Mouse (Mus musculus) monocyte, adult 5-6 weeks (primary cell): ENCODE measurements around the gene Sulf2. TPM values are rescaled to one million over a fixed set of nuclear protein-coding genes. Genes with fewer than 3 reads are reported as not detected.
"Not testable (repeated sequence)": the region's sequence is repeated elsewhere in the genome, so short reads cannot be mapped to it uniquely, and the experiment has no call there.

Source experiments
- ATAC-seq: fragments of 153-309, 156-312 bp; replicated peaks from 2 replicates; pipeline ENCODE4 v1.8.0; 2017; ENCODE audit warnings: mild to moderate bottlenecking; ENCODE audit not compliant: low TSS enrichment, insufficient number of reproducible peaks, severe bottlenecking, poor library complexity, low FRiP score
- total RNA-seq: library from RNA; stranded (forward); fragments of 200-1000, 200-491, 200-594 nt; gene quantifications from 3 replicates; pipeline ENCODE4 v1.2.3, GENCODE M21; 2017

The Sulf2 gene
- total RNA-seq: 20.9 to 75.7 TPM (median 27.3 TPM) in 3 replicates

DNA sequence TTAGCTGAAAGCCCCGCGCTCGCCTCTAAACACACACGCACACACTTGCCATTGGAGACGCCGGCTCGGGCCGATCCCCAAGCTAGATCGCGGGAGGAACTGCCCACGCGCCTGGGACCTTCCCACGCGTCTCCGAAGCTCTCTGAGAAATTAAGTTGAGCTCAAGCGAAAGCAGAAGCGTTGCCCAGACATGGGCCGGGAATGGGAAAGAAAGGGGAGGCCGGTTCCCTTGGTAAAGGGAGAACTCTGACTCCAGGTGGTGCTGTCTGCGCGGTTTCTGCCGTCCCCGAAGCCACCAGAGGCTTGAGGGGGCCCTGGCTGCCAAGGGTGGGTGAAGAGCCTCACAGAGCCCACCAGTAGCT is at the start of gene Sulf2:
Gene Sulf2 (minus strand): TSS at position 210 of the 362 bp plus-strand sequence.
- ATAC-seq: peak; percentile 68

DNA sequence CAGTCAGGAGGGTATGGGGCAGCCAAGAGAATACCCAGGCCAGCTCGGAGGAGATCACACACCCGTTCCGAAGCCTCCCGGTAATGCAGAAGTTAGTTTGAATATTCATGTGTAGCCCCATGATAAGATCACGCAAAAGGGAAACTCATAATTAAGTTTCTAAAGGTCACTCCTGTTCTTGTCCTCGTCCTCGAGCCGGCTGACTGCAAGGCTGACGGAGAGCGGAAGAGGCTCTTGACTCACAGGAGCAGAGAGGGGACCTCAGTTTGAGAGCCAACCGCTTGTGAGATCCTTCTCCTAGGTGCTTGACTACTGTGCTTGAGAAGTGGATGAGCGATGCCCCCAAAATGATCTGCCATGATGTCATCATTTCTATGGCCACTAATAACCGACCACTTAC is 48.7 kb upstream of the Sulf2 start:
- ATAC-seq: peak; percentile 87

DNA sequence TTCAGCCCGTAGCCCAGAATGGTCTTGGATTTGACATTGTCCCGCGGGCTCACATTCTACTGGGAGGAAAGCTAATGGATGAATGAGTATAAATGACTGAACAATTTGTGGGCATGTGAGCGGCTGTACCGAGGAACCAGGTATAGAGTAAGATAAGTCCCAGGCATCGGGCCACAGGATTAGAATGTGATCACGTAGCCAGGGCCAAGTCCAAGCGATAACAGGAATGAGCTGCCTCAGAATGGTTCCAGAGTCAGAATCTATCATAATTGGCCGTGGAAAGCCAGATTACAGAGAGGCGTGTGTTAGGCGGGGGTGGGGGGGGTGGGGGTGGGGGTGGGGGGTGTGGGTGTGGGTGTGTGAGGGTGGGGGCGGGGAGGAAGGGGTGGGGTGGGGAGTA is 48.2 kb upstream of the Sulf2 start:
- no peak for ATAC-seq

DNA sequence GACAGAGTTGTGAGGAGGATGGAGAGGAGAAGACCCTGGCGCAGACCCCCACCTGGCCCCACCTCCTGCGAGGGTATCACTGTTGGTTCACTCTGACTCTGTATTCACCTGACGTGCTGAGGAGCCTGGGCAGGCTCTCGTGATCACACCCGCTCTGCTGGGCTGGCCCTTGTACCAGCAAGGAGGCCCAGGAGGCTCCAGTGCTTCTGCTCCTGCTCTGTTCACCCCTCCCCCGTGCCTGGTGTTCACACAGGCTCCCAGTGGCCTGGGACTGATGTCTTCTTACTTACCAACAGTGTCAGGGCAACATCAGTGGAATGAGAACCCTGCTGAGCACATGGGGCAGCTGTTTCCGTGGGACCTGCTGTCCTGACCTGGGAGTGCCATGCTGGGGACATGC is 42.5 kb upstream of the Sulf2 start:
- ATAC-seq: no peak

DNA sequence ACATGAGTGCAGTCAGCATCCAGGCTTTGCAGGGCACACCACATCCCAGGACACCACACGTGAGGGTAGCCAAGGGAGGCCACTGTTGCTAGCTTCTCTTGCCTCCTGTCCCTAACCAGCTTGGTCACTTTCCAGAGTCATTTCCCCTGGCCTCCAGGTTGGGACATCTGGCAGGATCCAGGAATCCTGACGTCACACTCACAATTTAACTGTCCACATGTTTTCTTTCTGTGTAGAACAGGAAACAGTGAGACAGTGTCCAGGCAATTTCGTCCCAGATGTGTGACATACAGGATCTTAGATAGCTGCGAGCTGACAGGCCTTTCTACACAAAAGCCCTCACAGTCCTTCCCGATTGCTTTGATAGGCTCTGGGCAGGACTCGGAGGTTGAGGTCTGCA is 41.6 kb upstream of the Sulf2 start:
- no peak for ATAC-seq

DNA sequence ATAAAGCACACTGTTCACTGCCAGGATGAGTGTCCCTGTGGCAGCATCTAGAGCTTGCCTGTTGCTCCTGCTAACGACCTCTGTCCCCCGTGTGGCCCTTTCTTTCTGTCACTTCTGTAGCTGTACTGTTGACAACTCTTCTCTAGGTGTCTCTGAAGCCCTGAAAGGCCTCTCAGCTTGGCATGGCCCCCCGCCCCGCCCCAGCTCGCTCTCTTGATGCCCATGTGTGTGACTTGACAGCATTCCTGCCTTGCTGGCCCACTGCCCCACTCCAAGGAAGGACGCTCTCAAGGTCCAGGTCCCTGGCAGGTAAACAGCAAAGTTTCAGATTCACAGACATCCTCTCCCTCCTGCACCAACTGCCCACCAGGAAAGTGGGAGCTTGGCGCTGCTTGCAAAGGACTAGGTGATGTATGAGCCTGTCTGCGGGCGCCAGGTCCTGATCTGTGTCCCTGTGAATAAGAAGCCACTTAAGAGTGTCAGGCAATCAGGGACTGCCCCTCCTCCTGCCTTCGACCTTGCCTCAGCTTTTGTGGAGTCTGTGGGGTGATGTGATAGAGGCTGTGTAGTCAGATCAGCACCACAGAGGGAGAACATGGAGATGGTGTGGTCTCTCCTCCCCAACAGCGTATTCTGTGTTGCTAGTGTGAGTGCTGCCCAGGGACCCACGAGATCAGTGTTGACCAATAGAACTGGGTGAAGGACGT is 40.8 kb upstream of the Sulf2 start:
- no peak for ATAC-seq

DNA sequence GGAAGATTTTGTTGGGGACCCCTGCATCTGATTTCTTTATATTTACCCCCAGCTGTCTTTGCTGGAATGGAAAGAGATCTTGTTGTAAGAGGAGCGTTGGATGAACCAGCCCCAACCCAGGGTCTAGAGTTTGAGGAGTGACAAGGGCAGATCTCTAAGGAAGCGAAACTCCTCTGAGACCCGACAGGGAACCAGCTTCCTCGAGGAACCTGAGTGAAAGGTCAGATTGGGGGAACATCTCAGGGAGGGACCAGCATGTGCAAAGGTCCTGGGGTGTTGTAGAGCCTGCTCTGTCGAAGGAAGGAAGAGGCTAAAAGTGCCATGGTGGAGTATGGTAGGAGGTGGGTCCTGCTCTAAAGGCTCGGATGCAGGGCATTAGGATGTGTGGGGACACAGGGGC is 39.6 kb upstream of the Sulf2 start:
- ATAC-seq: peak; percentile 83

DNA sequence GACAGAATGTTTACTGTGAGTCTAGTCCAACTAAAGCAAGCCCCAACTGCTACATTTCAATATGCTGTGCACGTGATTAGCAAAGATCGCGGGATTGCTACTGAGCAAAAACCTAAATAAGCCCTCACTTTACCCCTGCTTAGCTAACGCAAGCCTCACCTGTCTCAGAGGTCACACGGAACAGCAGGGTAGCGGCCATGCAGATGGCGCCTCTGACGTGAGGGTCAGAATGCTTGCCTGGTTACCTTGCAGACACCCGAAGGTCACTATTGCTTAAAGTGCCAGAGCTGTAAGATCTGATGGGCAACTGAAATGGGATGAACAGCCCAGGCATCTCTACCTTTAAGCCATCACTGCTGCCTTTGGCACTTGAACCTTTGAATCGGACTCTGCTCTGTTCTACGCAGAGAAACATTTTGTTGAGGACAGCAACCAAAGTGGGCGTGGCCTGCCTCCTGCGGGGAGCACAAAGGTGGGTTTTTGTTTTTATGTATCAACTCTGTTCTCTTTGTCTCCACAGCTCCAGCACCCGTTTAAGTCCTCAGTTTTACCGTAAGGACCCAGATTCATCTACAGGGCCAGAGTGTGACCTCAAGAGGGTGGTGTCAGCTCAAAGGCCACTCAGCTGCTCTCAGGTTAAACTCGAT is 38.8 kb upstream of the Sulf2 start:
- no peak for ATAC-seq

DNA sequence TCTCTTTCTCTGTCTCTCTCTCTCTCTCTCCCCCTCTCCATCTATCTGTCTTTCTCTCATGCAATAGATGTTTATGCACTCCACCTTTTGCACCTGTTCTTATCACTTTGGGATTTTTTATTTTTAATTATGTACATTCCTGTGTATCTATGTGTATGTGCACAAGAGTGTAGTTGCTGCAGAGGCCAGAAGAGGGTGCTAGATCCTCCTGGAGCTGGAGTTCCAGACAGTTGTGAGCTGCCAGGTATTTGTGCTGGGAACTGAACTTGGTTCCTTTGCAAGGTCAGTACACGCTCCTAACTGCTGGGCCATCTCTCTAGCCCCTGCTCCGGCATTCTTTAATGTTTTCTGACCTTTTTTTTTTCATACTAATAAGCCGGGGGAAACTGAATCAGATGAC is 38.0 kb upstream of the Sulf2 start:
- no peak for ATAC-seq

DNA sequence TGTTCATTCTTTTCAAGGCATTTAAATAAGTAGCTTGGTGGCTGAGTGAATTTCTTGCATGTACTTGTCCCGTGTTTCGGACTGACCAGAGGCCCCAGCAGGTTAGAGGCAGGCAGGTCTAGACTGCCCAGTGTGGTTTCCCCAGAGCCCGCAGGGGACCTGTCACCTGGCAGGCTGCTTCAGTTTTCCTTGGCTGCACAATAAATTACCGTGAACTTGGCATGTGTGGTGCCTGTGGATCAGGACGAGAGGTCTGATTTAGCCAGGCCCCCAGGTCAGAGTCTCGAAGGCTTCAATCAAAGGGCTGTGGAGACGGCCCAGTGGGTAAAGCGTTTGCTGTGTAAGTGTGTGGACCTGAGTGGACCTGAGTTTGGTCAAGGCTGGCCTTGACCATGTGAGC is 35.4 kb upstream of the Sulf2 start:
- no peak for ATAC-seq

DNA sequence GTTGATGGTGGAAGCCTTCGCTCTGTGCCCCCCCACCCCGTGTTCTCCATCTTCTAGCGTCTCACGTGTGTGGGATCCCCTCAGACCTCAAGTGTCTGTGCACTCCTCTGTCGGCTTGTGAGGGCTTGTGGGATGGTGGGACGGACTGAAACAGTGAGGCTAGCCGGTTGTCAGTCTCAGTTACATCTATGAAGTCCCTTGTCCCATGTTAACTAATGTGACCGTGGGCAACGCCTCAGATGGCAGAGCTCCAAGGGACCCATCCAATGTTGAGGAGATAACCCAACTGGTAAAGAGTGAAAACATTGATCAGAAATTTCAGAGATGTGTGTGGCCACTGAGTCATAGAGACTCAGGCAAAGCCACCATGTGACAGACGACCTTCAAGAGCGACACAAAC is 33.7 kb upstream of the Sulf2 start:
- no peak for ATAC-seq

DNA sequence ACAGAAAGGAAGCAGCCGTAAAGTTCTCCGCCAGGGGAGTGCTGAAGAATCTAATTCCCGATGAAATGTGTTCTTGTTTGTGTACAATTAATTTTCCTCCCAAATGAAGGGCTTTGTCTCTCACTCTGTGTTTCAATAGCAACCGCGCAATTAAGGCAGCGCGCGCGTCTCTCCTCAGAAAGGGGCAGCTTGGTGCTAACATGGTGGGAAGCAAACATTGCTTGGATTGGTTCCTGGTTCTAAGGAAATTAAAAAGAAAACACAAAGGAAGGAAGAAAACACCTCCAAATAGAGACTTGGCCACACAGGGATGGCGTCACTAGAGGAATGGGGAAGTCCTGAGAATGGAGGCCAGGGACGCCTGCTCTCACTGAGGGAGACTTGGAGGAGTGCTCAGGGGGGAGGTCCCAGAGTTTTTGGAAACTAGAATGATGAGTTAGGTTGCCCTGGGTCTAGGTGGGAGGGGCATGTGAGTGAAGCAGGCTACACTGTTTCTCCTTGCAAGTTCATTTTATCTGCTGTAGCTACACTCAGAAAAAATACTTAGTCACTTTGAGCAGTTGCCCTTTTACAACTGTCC is 32.5 kb upstream of the Sulf2 start:
- peak; percentile 64 for ATAC-seq

DNA sequence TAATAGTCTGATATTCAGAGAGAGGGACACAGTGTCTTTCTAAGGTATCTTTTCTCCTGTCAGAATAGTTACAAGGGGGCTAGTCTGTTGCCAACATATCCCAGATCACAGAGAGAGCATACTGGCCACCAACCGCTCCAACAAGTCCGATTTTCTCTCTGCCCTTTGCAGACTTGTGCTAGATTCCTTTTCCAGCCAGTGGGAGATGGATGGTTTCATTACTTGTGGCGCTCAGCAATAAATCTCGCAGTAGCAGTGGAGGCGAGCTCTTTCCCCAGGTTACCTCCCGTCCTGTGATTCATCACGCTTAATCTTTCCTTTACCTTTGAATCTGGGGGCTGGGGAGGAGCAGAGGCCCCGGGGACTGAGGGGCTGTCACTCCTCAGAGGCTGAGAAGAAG is 31.9 kb upstream of the Sulf2 start:
- ATAC-seq: not testable (repeated sequence)

DNA sequence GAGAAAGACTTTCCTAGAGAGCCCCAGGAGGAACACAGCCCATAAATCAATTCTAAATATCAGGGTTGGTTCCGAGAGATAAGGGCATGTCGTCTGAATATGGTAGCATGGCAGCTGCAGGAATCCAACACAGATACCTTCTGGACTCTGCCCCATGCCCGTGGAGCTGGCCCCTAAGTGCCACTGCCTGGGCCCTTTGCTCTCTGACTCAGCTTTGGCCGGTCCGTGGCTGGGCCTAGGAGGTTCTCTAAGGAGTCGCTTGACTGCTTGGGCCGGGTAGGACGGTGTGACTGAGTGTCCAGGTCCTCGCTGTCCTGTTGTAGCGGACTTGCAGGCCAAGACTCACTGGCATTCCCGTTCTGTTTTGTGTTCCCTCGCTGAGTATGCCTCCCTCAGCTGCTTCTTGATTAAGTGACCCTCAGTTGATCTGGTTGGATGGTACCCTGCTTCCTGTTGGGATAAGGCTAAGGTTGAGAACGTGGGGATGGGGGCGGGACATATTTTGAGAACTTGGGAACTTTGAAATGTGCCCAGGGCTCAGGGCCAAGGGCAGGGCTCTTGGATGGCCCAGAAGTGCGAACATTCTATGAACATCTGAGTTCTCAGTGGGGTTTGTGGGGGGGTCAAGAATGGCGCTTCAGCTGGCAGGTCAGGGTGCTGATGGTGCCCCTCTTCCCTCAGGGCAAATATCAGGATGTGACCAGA is 30.9 kb upstream of the Sulf2 start:
- no peak for ATAC-seq

DNA sequence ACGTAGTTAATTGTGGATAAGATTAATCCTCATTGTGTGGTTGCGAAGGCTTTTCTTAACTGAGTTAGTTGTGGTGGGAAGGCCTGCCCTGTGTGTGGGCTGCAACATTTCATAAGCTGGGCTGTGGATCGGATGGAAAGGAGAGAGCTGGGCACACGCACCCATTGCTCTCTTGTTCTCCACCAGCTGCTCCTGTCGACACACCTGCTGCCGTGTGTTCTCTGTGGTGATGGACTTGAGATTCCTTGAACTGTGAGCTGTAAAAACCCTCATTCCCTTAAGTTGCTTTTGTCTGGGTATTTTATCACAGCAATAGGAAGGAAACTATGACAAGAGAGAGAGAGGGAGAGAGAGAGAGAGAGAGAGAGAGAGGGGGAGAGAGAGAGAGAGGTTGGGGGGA is 30.3 kb upstream of the Sulf2 start:
- no peak for ATAC-seq

DNA sequence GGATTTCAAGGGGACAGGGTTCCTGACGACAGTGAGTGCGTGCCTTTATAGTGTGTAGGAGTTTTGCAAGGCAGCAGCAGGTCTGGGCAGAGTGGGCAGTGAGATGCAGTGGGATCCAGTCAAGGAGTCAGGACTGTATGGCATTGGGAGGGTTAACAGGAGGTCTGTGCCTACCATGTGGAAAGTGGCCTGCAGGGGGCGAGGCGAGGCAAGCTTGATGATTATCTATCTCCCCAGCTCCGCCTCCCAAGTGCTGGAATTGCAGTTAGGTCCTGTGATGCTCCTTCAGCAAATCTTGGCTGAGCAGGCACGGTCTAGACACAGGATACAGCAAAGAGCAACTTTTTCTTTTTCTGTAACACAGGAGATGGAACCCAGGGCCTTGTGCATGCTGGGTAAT is 29.0 kb upstream of the Sulf2 start:
- ATAC-seq: no peak

DNA sequence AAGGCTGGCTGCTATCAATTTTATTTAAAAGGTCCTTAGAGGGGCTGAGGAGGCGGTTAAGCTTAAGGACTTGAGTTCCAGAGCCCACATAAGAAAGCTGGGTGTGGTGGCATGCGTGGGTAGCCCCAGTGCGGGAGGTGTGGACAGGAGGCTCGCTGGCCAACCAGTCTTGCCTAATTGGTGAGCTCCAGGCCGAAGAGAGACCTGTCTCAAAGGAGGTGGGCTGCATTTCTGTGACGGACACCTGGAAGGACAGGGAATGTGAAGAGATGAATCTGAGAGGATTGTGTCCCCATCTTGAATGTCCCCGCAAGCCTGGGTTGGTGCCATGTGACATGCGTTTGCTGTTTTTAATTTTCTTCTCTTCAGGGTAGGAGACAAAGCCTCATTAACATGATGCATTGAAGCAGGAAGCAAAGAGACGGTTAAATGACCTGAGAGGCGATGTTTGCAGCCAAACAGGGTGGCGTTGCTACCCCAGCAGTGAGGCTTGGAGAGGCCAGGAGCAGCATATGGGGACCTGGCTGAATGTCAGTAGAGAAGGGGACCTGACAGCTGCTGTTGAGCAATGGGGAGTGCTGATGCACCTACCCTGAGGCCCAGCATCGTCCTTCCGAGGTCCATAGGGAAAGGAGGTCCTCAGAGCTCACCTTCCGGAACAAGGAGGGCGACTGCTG is 26.7 kb upstream of the Sulf2 start:
- no peak for ATAC-seq

DNA sequence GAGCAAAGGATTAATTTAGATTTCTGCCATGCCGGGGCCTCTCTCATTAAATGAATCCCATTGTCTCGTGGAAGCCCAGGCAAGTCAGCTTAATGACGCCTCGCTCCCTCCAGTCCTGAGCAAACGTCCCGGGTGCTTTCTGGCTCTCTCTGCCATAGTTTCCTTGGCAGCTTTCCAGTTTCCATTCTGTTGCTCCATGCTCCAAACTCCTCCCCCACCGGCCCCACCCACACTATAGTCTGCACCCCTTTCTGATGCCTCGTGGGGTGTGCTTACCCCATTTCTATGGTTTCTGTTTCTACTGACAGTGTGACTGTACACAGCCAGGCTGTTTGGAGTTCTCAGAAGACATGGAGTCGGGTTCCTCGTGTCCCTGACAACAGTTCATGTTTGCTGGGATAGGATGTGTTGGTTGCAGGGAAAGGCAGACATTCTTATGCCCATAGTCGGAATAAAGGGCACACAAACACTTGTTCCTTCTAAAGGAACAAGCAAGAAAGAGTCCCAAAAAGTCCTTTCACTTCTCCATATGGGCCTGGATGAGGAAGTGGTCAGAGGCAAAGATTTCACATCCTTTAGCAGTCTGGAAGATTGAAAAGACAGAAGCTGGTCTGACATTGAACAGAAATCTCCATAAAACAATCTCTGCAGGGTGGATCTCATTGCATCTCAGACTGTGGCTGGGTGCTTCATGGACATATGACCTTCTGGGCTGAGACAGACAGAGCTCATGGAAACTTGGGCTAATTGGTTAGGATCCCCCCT is 25.5 kb upstream of the Sulf2 start:
- ATAC-seq: peak; percentile 72
